Mouse (Mus musculus) cerebellum, postnatal 4 days (tissue): ENCODE results near the gene Gm49369.
"Not testable (repeated sequence)": the region's sequence is repeated elsewhere in the genome, so short reads cannot be mapped to it uniquely, and the experiment has no call there.

Source experiments
- DNase-seq, 2 experiments: peaks; one replicate each; pipeline ENCODE4 v3.0.0; 2022; ENCODE audit warnings: low spot score in 2 of 2, mixed read lengths in 1 of 2

Gm49369 gene

GRCm38 (mm10) chr7:142382567-142382966, at the start of gene Gm49369:
TSS of gene Gm49369 (minus strand) at chr7:142382667.
- no peak for DNase-seq

DNA sequence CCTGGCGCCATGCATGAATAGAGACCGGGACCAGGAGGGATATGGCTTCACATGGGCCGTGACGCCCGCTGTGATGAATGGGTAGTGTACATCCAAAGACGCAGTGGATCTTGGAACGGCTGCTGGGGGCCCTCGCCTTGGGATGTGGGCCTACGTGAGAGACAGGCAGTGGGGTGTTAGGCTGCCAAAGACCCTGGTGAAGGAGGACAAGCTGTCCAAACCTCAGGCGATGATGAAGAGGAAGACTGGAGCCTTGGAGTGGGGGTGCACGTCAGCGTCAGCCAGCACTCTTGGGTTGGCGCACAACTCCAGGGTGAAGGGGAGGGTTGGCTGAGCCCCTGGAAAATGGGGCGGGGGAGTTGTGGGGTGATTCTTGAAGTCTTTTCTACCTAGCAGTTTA, 48.6 kb upstream of the Gm49369 start:
- no peak for DNase-seq

DNA sequence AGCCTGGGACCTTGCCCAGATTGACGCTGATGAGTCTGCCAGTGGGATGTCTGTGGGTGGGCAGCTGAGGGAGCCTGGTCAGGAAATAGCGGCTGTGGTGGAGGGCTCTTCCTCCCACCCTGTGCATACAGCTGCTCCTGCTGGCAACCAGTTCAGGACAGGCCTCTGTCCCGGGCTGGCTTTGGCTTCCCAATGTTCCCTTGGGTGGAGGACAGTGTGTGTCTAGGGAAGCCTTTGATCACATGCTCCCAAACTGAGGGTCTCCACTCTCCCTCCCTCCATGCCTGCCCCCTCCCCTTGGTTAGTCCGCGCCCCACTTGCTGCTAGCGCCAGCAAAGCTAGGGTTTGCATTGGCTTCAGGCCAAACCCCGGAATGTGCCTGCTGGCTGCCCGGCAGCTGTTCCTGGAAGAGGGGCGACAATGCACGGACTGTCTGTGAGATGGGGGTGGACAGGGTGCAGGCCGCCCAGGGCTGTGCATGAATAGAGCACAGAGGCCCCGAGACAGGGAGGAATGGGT, 47.8 kb upstream of the Gm49369 start:
- peak in 1 of 2 experiments; percentile 67 for DNase-seq

DNA sequence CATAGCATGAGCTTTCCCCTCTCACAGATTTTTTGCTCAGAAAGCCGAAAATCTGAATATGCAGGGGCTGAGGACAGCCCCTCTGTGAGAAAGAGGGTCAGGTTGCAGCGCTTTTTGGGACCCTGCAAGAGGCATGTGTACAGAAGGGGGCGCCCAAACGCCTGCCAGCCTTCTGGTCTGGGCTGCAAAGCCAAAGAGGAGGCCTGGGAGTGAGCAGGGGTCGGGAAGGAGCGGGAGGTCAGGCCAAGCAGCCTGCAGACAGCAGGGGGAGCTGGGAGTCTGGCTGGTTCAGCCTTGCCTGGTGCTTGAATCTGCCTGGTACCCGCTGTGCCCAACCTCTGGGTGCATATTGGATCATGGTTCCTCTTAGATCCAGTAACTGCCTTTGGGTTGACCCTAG, 45.7 kb upstream of the Gm49369 start:
- peak; percentile 40 to 60 for DNase-seq

DNA sequence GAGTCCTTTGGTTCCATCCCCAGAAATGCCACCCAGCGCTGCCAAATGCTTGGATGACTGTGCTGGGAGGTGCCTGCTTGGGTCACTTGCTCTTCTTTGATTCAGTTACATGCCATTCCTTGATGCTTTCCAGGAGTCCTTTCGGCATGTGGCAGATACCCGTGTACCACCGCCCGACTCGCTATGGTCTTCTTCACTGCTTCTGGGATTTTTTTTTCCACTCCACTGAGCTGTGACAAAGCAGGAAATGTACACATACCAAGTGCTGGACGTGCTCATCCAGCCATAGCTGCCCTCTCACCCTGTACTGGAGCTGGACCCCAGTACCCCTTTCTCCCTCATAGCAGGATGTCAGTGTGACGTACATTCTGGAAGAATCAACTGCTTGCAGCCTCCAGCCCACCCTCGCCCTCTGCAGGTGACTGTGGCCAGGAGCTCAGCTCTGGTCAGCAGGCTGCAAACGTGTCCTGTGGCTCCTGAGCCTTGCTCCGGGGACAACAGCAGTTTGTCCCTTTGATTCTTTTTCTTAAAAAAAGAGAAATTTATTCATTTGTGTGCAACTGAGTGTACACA, 43.3 kb upstream of the Gm49369 start:
- no peak for DNase-seq

GRCm38 (mm10) chr7:142421826-142422225, 39.4 kb upstream of the Gm49369 start:
- DNase-seq: no peak

DNA sequence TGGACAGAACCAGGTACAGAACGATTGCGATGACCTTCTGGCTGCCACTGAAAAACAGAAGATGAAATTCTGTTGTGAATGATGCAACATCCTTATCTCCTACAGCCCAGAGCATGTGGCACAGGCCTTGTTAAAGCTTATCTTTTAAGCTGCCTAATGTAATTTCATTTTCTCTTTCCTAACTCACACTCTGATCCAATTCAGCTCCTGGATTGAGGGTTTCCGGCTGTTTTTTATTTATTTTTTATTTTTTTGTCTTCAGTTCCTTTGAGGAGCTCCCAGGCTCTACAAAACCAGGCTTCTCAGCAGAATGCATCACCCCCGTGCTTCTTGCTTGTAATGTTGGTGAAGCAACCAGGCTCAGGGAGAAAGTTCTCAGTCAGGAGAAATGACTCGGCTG, 37.4 kb upstream of the Gm49369 start:
- DNase-seq: no peak

- DNase-seq: no peak
Observed at GRCm38 (mm10) chr7:142418679-142419078, 36.2 kb upstream of the Gm49369 start.

DNA sequence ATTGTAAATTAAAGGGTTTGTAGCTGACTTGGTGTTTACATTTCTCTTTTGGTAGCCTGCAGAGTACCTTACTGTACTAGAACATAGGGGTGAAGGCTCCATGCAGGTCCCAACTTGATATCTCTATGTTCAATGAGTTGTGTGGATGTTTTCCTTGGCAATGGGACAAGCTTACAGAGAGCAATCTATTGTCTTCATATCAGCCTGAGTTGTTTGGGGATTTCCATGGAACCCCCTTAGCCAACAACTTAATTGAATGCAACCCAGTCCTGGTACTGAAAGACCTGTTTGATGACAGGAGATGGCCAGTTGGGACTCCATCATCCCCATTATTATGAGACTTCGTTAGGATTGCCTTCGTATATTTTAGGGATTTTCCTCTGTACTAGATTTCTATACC, 35.6 kb upstream of the Gm49369 start:
- DNase-seq: no peak

- no peak for DNase-seq
Observed at GRCm38 (mm10) chr7:142416225-142416624, 33.8 kb upstream of the Gm49369 start.

DNA sequence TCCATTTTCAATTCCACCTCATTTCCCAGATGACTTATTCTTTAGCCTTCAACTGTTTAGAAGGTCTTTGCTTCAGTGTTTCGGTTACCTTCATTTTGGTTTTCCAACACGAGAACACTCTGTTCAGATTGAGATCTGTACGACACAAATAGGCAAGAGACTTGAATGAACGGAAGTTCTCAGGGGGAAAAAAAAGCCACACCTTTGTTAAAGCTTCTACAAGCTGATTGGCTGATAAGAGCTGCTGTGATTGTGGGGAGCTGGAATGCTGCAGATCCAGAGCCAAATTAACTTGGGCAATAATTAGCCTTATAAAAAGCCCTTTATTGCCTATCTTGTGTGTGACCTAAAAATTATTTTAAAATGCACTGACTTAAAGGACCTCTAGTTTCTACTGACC, 32.8 kb upstream of the Gm49369 start:
- DNase-seq: no peak

DNA sequence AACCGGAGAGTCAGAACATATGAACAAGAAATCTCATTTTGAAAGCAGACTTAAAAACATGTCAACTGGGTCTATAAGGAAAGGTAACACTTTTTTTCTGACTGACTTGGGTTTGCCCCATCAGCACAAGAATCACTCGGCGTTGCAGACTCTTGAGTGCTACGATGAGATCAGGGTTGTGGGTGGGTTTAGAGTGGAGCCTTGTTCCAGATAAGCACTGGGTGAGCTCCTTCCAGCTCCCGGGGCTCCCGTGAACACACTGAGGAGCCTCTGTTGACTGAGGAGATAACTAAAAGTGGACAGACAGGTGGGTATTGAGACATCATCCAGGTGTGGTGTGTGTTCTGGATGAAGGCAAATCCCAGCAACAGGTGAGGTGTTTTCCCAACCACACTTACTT, 30.8 kb upstream of the Gm49369 start:
- DNase-seq: no peak

DNA sequence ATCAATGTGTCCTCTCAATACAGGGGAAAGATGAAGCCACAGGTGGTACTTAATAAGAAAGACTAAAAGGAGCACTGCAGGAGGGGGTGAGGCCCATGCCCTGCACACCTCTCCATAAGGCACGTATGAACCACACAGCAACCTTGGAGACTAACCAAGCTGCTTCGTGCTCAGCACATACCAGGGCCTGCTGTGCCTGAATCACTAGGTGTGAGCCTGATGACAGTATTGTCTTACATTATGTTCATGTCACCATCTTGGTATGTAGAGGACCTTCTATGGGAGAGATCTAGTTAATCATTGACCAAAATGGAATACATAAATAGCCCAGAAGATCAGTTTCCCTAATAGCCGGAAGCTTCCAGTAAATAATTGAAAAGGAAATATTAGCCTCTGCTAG, 27.1 kb upstream of the Gm49369 start:
- DNase-seq: no peak

DNA sequence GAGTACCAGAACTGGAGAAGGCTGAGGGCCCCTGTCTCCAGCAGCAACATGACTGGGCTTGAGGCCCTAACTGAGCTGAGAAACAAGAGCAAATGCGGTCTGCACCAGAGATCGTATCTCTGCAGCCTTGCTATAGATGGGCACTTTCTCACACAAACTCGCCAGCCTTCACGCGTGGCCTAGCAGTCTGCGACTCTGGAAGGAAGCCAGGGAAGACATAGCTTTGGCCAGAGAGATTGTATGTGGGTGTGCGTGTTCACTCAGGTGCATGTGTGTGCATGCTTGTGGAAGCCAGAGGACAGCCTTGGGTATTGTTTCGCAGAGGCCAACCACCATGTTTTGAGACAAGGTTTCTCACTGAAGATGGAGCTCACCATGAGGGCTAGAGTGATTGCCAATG, 26.2 kb upstream of the Gm49369 start:
- no peak for DNase-seq

DNA sequence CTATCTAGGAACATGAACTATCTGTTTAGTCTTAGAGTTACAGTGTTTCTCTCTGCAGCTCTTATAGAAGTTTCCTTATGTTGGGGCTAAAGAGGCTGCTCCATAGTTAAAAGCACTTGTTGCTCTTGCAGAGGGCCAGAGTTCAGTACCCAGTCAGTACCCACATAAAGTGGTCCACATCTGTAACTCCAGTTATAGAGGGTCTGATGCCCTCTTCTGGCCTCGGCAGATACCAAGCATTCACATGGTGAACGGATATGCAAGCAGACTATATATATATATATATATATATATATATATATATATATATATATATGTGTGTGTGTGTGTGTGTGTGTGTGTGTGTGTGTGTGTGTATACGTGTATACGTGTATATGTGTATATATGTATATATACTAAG, 25.5 kb upstream of the Gm49369 start:
- no peak for DNase-seq

- DNase-seq: not testable (repeated sequence)
Observed at GRCm38 (mm10) chr7:142405134-142405533, 22.7 kb upstream of the Gm49369 start.

- DNase-seq: no peak
Observed at GRCm38 (mm10) chr7:142403591-142403990, 21.1 kb upstream of the Gm49369 start.

GRCm38 (mm10) chr7:142400750-142401142, 18.3 kb upstream of the Gm49369 start:
- DNase-seq: no peak

DNA sequence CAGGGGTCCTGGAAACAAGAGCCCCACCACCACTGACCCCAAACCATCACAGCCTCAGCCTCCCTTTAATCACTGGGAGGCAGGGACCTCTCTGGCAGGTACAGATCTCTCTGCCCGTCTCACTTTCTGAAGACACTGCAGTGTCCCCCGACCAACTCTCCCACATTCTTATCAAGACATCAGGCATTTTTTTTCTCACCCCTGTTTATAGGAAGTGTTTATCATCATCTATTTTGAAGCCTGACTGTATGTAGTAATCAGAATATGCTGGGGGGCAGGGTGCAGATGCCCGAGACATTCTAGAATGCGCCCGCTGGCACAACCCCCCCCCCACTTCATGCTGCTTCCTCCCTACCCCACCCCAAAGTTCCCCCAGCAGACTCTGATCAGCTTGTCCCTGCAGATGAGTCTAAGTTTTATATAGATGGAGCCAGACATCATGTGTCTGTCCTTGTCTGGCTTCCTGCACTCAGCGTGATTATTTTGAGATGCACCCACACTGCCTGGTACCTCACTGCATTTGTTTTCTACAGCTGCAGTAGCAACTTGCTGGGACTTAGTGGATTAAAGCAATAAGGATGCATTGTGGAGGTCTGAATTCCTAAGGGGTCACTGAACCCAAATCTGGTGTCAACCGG, 17.8 kb upstream of the Gm49369 start:
- no peak for DNase-seq

DNA sequence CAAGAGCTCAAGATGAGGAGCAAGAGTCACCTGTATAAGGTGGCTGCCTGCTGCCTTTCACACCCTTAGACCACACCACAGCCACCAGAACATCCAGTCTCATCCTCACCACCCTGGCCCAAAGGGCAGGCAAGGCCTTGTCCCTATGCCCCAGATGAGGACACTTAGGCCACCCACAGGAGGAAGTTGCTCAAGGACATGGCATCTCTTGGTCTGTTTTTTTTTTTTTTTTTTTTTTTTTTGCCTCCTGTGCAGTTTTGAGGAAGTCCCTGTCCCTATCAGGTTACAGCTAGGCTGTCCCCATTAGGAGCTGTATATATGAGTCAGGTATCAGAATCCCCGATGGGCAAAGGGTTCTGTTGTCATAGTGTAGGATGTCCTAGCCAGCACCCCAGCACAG, 16.8 kb upstream of the Gm49369 start:
- DNase-seq: no peak

DNA sequence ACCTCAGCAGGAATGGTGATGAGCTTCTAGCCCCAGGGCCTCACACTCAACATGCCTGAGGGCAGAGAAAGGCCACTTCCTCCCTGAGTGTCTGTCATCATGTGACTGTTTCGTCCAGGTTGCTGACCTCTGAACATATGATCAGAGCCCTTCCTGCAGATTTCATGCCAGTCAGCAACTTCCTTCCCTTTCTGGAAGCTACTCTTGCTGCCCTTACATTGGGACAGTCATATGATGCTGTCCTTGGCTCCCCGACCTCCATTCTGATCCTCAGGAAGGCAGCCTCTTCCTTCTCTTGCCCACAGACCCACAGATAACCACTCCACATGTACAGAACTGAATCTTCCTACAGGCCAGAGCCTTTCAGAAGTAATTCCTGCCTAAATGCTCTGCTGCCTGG, 15.6 kb upstream of the Gm49369 start:
- DNase-seq: no peak

DNA sequence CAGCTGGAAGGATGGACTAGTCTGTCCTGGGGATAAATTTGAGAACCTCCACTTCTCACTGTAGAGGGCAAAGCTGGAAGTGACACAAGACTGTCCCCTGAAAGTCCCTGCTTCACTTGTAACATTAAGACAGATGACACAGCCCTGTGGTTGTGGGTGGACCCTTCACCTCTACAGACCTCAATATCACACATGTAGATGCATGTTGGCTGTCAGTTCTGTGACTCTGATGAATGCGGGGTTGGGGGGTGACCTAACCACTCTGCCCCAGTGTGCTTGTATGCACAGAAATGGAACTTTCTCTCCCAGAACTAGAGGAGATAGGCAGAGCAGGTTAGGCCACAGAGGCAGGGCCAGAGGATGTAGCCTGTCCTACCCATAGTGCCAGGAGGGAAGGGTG, 14.1 kb upstream of the Gm49369 start:
- DNase-seq: no peak

DNA sequence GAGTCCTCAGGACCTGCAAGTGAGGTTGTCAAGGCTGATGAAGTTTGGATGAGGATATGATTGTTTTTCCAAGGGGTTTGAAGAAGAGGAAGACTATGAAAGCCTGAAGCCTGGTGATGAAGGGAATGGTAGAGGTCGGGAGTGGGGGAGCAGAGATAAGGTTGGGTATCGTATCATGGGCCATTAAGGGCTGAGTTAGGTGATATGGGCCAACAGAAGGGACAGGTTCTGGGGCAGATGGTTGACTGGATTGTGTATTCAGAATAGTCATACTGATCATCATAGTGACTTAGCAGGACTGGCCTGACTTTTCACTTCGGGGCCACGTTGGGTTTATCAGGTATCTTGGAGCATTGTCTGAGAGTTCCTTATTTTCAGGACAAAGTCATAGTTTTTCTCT, 13.0 kb upstream of the Gm49369 start:
- no peak for DNase-seq
